Mouse (Mus musculus): ENCODE data around the gene Exoc3l2.

- TF ChIP-seq CTCF (IDR thresholded peaks at IDR 0.05; ENCODE audit: low read depth), result no peak
- no peak for TF ChIP-seq EP300 (IDR thresholded peaks at IDR 0.05; ENCODE audit: low read depth)
These were observed 36.2 kb upstream of the Exoc3l2 start for GRCm38 (mm10) chr7:19426888-19427287.
